Mouse (Mus musculus) liver, embryonic 14.5 days (tissue): Measurements from ENCODE around the gene Adamts17. TPM values are rescaled to one million over a fixed set of nuclear protein-coding genes. Genes with fewer than 3 reads are reported as not detected.

Source experiments
- ATAC-seq: fragments of 200-750 bp; cut with Nextera tagmentation; 2 replicates; pipeline ENCODE4 v1.8.0; 2017; ENCODE audit warnings: moderate number of reproducible peaks, mild to moderate bottlenecking, moderate library complexity; ENCODE audit not compliant: insufficient read depth
- DNase-seq, 3 experiments: peaks; one replicate each; pipeline ENCODE4 v3.0.0-alpha.2; 2012 to 2013; ENCODE audit warnings: low read depth in 3 of 3, low spot score in 3 of 3
- H3K27ac ChIP-seq: fragments of 300-500 bp; sonication (generic); 2 replicates; pipeline ENCODE4 v1.5.1; 2014; ENCODE audit warnings: moderate library complexity, mild to moderate bottlenecking, control low read depth, inconsistent platforms
- H3K27me3 ChIP-seq: fragments of 300-500 bp; sonication (generic); 2 replicates; pipeline ENCODE4 v1.6.1; 2014; ENCODE audit warnings: mild to moderate bottlenecking, low read length, moderate library complexity; ENCODE audit not compliant: control insufficient read depth, insufficient read depth
- H3K36me3 ChIP-seq: fragments of 300-500 bp; sonication (generic); replicated peaks from 2 replicates; pipeline ENCODE4 v1.6.1; 2014; ENCODE audit warnings: low read depth; ENCODE audit not compliant: control insufficient read depth, insufficient read depth
- H3K4me1 ChIP-seq, 2 experiments: fragments of 200-500 bp in 1 of 2; fragments of 300-500 bp in 1 of 2; sonication (generic) in 1 of 2; replicated peaks; 2 replicates each; pipeline ENCODE4 v1.6.1; 2012 to 2014; ENCODE audit warnings: antibody characterized with exemption in 1 of 2, inconsistent platforms in 1 of 2, low read length in 1 of 2; ENCODE audit not compliant: control insufficient read depth in 2 of 2, insufficient read depth in 2 of 2
- H3K4me2 ChIP-seq: fragments of 300-500 bp; sonication (generic); 2 replicates; pipeline ENCODE4 v1.6.1; 2014; ENCODE audit warnings: low read depth, mild to moderate bottlenecking, control low read depth, moderate library complexity
- H3K4me3 ChIP-seq, 2 experiments: fragments of 200-500 bp in 1 of 2; fragments of 300-500 bp in 1 of 2; sonication (generic) in 1 of 2; 2 replicates each; pipeline ENCODE4 v1.5.1; 2012 to 2014; ENCODE audit warnings: low read depth in 2 of 2, low read length in 2 of 2, mild to moderate bottlenecking in 2 of 2, control low read depth in 1 of 2, inconsistent platforms in 1 of 2, moderate library complexity in 1 of 2; ENCODE audit not compliant: insufficient read depth in 1 of 2
- H3K9ac ChIP-seq: fragments of 300-500 bp; sonication (generic); replicated peaks from 2 replicates; pipeline ENCODE4 v1.6.1; 2014; ENCODE audit warnings: mild to moderate bottlenecking, control low read depth, moderate library complexity
- H3K9me3 ChIP-seq: fragments of 300-500 bp; sonication (generic); 2 replicates; pipeline ENCODE4 v1.6.1; 2016; ENCODE audit warnings: low read length, mixed read lengths; ENCODE audit not compliant: control insufficient read depth
- CTCF ChIP-seq: IDR thresholded peaks from 2 replicates; pipeline ENCODE4 v1.5.1; 2016; ENCODE audit warnings: antibody characterized with exemption, low read depth, control low read depth
- EP300 ChIP-seq: IDR thresholded peaks from 2 replicates; pipeline ENCODE4 v1.6.1; 2016; ENCODE audit warnings: antibody characterized with exemption, low read depth
- WGBS: fragments of 180-500 bp; shearing (Covaris S2); extraction: QIAGEN DNeasy Blood & Tissue Kit; methylation state at CpG from one replicate; pipeline ENCODE4 v1.1.7; 2014; ENCODE audit not compliant: insufficient replicate concordance; 5-methylcytosine and 5-hydroxymethylcytosine counted together
- polyA plus RNA-seq, 2 experiments: library from polyadenylated mRNA; depleted of rRNA in 1 of 2; stranded (reverse) in 1 of 2; unstranded in 1 of 2; fragments of >200 nt; fragmentation: Nextera tagmentation in 1 of 2; extraction: Ambion mirVana in 1 of 2; gene quantifications; 2 replicates each; pipeline versions ENCODE4 v1.2.1 to v1.2.3; 2012 to 2014

The Adamts17 gene
- polyA plus RNA-seq, 2 experiments = 0.15 TPM; not detected in 1

- Histone ChIP-seq H3K9me3 (no peaks in the 10 kb centered on the region), H3K9ac (no peak overlapping the region), H3K4me2 (no peak overlapping the region), H3K36me3 (no peaks in the 10 kb centered on the region), H3K27me3 (no peaks in the 10 kb centered on the region), H3K4me3 (no peak overlapping the region), H3K27ac (no peak overlapping the region), H3K4me1 (peaks cover 0 to 16% of the 10 kb centered on the region in 2 experiments; a peak in 2 of 4 replicates)
- DNase-seq (no peak), ATAC-seq (no peak)
- no peak for TF ChIP-seq EP300
- TF ChIP-seq CTCF = no peak
- WGBS = 26% methylated on average over 2 of the region's 2 CpGs
Observed at GRCm38 (mm10) chr7:66970235-66970634, 130.7 kb downstream of the Adamts17 start.

- Histone ChIP-seq H3K4me2 (no peak overlapping the region), H3K9me3 (no peaks in the 10 kb centered on the region), H3K9ac (no peak overlapping the region), H3K27ac (no peak overlapping the region), H3K27me3 (no peaks in the 10 kb centered on the region), H3K4me1 (peaks cover 0 to 16% of the 10 kb centered on the region in 2 experiments; a peak in 2 of 4 replicates), H3K4me3 (no peak overlapping the region), H3K36me3 (no peaks in the 10 kb centered on the region)
- TF ChIP-seq EP300 (no peak), CTCF (no peak)
- 56% methylated on average over 2 of the region's 2 CpGs for WGBS
- no peak for ATAC-seq
- no peak for DNase-seq
Observed at GRCm38 (mm10) chr7:66970974-66971373, 131.4 kb downstream of the Adamts17 start.

GRCm38 (mm10) chr7:66974859-66975258 lies 135.3 kb downstream of the Adamts17 start:
- Histone ChIP-seq H3K4me3 (no peak overlapping the region), H3K36me3 (no peaks in the 10 kb centered on the region), H3K4me2 (no peak overlapping the region), H3K9ac (no peak overlapping the region), H3K27ac (no peak overlapping the region), H3K27me3 (no peaks in the 10 kb centered on the region), H3K9me3 (no peaks in the 10 kb centered on the region), H3K4me1 (no peaks in the 10 kb centered on the region)
- TF ChIP-seq EP300 (no peak), CTCF (no peak)
- no peak for ATAC-seq
- WGBS = 63% methylated on average over 10 of the region's 10 CpGs
- DNase-seq = no peak

DNA sequence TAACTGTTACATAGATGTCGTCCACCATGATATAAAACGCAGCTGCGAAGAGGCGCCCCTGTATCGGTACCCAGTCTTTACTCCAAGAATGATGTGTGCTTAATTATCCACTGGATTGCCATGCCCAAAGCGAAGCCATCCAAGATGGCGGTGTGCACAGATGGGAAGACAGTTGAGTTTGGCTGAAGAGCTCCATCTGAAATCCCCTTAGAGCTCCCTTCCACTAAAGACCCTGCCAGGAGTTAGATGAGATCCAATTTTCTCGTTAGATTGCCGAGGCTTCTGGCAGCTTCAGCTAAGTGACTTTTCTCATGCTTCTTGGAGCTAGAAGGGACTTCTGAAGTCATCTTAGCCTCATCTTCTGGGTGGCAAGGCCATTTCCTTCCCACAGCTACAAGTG lies 136.8 kb downstream of the Adamts17 start:
- H3K9me3 ChIP-seq = no peaks in the 10 kb centered on the region
- DNase-seq = no peak
- H3K27ac ChIP-seq = no peak overlapping the region
- H3K27me3 ChIP-seq = no peaks in the 10 kb centered on the region
- WGBS = 72% methylated on average over 9 of the region's 9 CpGs
- no peak overlapping the region for H3K9ac ChIP-seq
- TF ChIP-seq CTCF (no peak), EP300 (no peak)
- no peaks in the 10 kb centered on the region for H3K4me1 ChIP-seq
- no peaks in the 10 kb centered on the region for H3K36me3 ChIP-seq
- H3K4me2 ChIP-seq = no peak overlapping the region
- ATAC-seq = no peak
- no peak overlapping the region for H3K4me3 ChIP-seq

DNA sequence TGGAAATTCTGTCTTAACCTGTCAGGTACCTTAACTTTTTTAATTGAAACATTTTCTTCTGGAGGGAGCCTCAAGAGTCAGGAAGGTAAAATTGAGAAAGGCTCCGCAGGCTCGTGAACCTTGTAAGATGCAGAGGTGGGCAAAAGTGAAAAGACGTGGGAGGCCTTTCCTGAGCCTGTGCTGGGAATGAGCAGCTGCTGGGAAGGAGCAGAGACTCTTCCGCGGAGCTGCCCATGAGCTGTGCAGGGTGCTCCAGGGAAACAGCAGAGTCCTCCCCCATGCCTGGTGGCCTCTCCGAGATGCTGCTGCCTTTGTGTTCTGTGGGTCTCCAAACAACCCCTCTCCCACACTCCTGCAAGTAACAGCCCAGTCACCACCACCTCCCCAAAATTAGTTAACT lies 142.1 kb downstream of the Adamts17 start:
- no peaks in the 10 kb centered on the region for H3K27me3 ChIP-seq
- no peaks in the 10 kb centered on the region for H3K4me1 ChIP-seq
- no peak overlapping the region for H3K9ac ChIP-seq
- no peak for DNase-seq
- no peak overlapping the region for H3K4me2 ChIP-seq
- H3K27ac ChIP-seq = no peak overlapping the region
- H3K9me3 ChIP-seq = no peaks in the 10 kb centered on the region
- TF ChIP-seq CTCF (no peak), EP300 (no peak)
- no peak overlapping the region for H3K4me3 ChIP-seq
- 68% methylated on average over 6 of the region's 6 CpGs for WGBS
- H3K36me3 ChIP-seq = no peaks in the 10 kb centered on the region
- ATAC-seq = no peak
